Mouse (Mus musculus): ENCODE data around the gene Abhd17b.

- TF ChIP-seq CTCF (IDR thresholded peaks at IDR 0.05; ENCODE audit: low read depth) = no peak
- no peak for TF ChIP-seq EP300 (IDR thresholded peaks at IDR 0.05; ENCODE audit: low read depth)
Observed at GRCm38 (mm10) chr19:21626271-21626988, 26.6 kb upstream of the Abhd17b start.

All from heart, postnatal 0 days (tissue).